Mouse (Mus musculus): ENCODE data around the gene Reck. TPM values are rescaled to one million over a fixed set of nuclear protein-coding genes. Genes with fewer than 3 reads are reported as not detected.

Reck gene
- polyA plus RNA-seq (2015; fragmentation: Nextera tagmentation; extraction: Ambion mirVana) = 10.0 and 10.3 TPM in 2 replicates

GRCm38 (mm10) chr4:43875160-43875918 lies at the start of gene Reck:
Gene Reck, plus strand, starts transcription at chr4:43875530.

GRCm38 (mm10) chr4:43840101-43840500 lies 35.2 kb upstream of the Reck start, which contains the start of gene Olfr157:
Gene Olfr157, minus strand, starts transcription at chr4:43840201.

GRCm38 (mm10) chr4:43851265-43851664 lies 24.1 kb upstream of the Reck start, which contains the start of gene Olfr155:
Gene Olfr155, plus strand, starts transcription at chr4:43851565.

GRCm38 (mm10) chr4:43957292-43957845 lies 82.0 kb downstream of the Reck start, which contains the start of gene Glipr2:
Gene Glipr2, plus strand, starts transcription at chr4:43957401.

GRCm38 (mm10) chr4:43983181-43983580 lies 107.9 kb downstream of the Reck start, which contains the start of gene Ccin:
Gene Ccin, plus strand, starts transcription at chr4:43983483.

Other genes starting within 250 kb of the Reck start
- 11.0 and 11.8 TPM in 2 replicates for gene Npr2, start 243.6 kb upstream of the Reck start, polyA plus RNA-seq (2015; fragmentation: Nextera tagmentation; extraction: Ambion mirVana)
- gene Spag8, start 221.9 kb upstream of the Reck start, polyA plus RNA-seq (2015; fragmentation: Nextera tagmentation; extraction: Ambion mirVana) = 0.16 TPM in 1 of 2 replicates, not detected in the other
- 205 and 218 TPM in 2 replicates for gene Hint2, start 219.1 kb upstream of the Reck start, polyA plus RNA-seq (2015; fragmentation: Nextera tagmentation; extraction: Ambion mirVana)
- 3.4 and 4.4 TPM in 2 replicates for gene Tmem8b, start 206.6 kb upstream of the Reck start, polyA plus RNA-seq (2015; fragmentation: Nextera tagmentation; extraction: Ambion mirVana)
- gene Fam221b, start 206.4 kb upstream of the Reck start, polyA plus RNA-seq (2015; fragmentation: Nextera tagmentation; extraction: Ambion mirVana) = 3.3 and 4.2 TPM in 2 replicates
- gene Olfr70, start 174.7 kb upstream of the Reck start, polyA plus RNA-seq (2015; fragmentation: Nextera tagmentation; extraction: Ambion mirVana) = not detected in 2 replicates
- not detected in 2 replicates for gene Olfr71, start 165.3 kb upstream of the Reck start, polyA plus RNA-seq (2015; fragmentation: Nextera tagmentation; extraction: Ambion mirVana)
- 5.8 and 8.3 TPM in 2 replicates for gene Hrct1, start 148.3 kb upstream of the Reck start, polyA plus RNA-seq (2015; fragmentation: Nextera tagmentation; extraction: Ambion mirVana)
- 1.2 and 1.4 TPM in 2 replicates for gene Spaar, start 145.5 kb upstream of the Reck start, polyA plus RNA-seq (2015; fragmentation: Nextera tagmentation; extraction: Ambion mirVana)
- not detected in 2 replicates for gene Olfr159, start 104.5 kb upstream of the Reck start, polyA plus RNA-seq (2015; fragmentation: Nextera tagmentation; extraction: Ambion mirVana)
- not detected in 2 replicates for gene Olfr156, start 51.6 kb upstream of the Reck start, polyA plus RNA-seq (2015; fragmentation: Nextera tagmentation; extraction: Ambion mirVana)
- not detected in 2 replicates for gene Olfr157, start 35.3 kb upstream of the Reck start, polyA plus RNA-seq (2015; fragmentation: Nextera tagmentation; extraction: Ambion mirVana)
- not detected in 2 replicates for gene Olfr155, start 24.0 kb upstream of the Reck start, polyA plus RNA-seq (2015; fragmentation: Nextera tagmentation; extraction: Ambion mirVana)
- gene Glipr2, start 81.9 kb downstream of the Reck start, polyA plus RNA-seq (2015; fragmentation: Nextera tagmentation; extraction: Ambion mirVana) = 67.6 and 79.1 TPM in 2 replicates
- not detected in 2 replicates for gene Ccin, start 108.0 kb downstream of the Reck start, polyA plus RNA-seq (2015; fragmentation: Nextera tagmentation; extraction: Ambion mirVana)
- 167 and 198 TPM in 2 replicates for gene Clta, start 128.9 kb downstream of the Reck start, polyA plus RNA-seq (2015; fragmentation: Nextera tagmentation; extraction: Ambion mirVana)
- 9.7 and 12.6 TPM in 2 replicates for gene Gne, start 208.6 kb downstream of the Reck start, polyA plus RNA-seq (2015; fragmentation: Nextera tagmentation; extraction: Ambion mirVana)